Mouse (Mus musculus): ENCODE results near the gene Gm2696. TPM values are rescaled to one million over a fixed set of nuclear protein-coding genes. Genes with fewer than 3 reads are reported as not detected.
"Not testable (repeated sequence)": the region's sequence is repeated elsewhere in the genome, so short reads cannot be mapped to it uniquely, and the experiment has no call there.

The Gm2696 gene
- total RNA-seq (2015; ENCODE audit: low replicate concordance) (not detected in 2 replicates), total RNA-seq (2017; ENCODE audit: low replicate concordance) (not detected in 2 replicates)

- ATAC-seq (replicated peaks; ENCODE audit: low FRiP score, poor library complexity, severe bottlenecking): no peak
These were observed at the start of gene Gm2696 for GRCm38 (mm10) chr10:77814382-77814781. Gm2696 (plus strand) TSS chr10:77814682.

GRCm38 (mm10) chr10:77769727-77770126, 44.8 kb upstream of the Gm2696 start:
- ATAC-seq (replicated peaks; ENCODE audit: low FRiP score, poor library complexity, severe bottlenecking): no peak

GRCm38 (mm10) chr10:77771225-77771624, 43.3 kb upstream of the Gm2696 start, which contains the start of gene Gm3238:
Gm3238 (minus strand) TSS chr10:77771325.
- not testable (repeated sequence) for ATAC-seq (replicated peaks; ENCODE audit: low FRiP score, poor library complexity, severe bottlenecking)

GRCm38 (mm10) chr10:77772142-77772541, 42.3 kb upstream of the Gm2696 start:
- not testable (repeated sequence) for ATAC-seq (replicated peaks; ENCODE audit: low FRiP score, poor library complexity, severe bottlenecking)

- not testable (repeated sequence) for ATAC-seq (replicated peaks; ENCODE audit: low FRiP score, poor library complexity, severe bottlenecking)
These were observed 37.6 kb upstream of the Gm2696 start, which contains the start of gene Gm7138 for GRCm38 (mm10) chr10:77776844-77777243. Gm7138 (minus strand) TSS chr10:77776944.

GRCm38 (mm10) chr10:77782442-77782841, 32.0 kb upstream of the Gm2696 start, which contains the start of gene Gm3250:
Gm3250 (minus strand) TSS chr10:77782542.
- ATAC-seq (replicated peaks; ENCODE audit: low FRiP score, poor library complexity, severe bottlenecking): not testable (repeated sequence)

- not testable (repeated sequence) for ATAC-seq (replicated peaks; ENCODE audit: low FRiP score, poor library complexity, severe bottlenecking)
These were observed 31.1 kb upstream of the Gm2696 start for GRCm38 (mm10) chr10:77783396-77783795.

GRCm38 (mm10) chr10:77787876-77788275, 26.6 kb upstream of the Gm2696 start, which contains the start of gene Gm7137:
Gm7137 (minus strand) TSS chr10:77788200.
- not testable (repeated sequence) for ATAC-seq (replicated peaks; ENCODE audit: low FRiP score, poor library complexity, severe bottlenecking)

- ATAC-seq (replicated peaks; ENCODE audit: low FRiP score, poor library complexity, severe bottlenecking): no peak
These were observed 25.9 kb upstream of the Gm2696 start for GRCm38 (mm10) chr10:77788621-77789020.

GRCm38 (mm10) chr10:77794976-77795375, 19.5 kb upstream of the Gm2696 start, which contains the start of gene Gm9639:
Gm9639 (minus strand) TSS chr10:77795076.
- no peak for ATAC-seq (replicated peaks; ENCODE audit: low FRiP score, poor library complexity, severe bottlenecking)

GRCm38 (mm10) chr10:77797677-77798076, 16.8 kb upstream of the Gm2696 start:
- no peak for ATAC-seq (replicated peaks; ENCODE audit: low FRiP score, poor library complexity, severe bottlenecking)

- not testable (repeated sequence) for ATAC-seq (replicated peaks; ENCODE audit: low FRiP score, poor library complexity, severe bottlenecking)
These were observed 16.1 kb upstream of the Gm2696 start for GRCm38 (mm10) chr10:77798164-77798920.

- no peak for ATAC-seq (replicated peaks; ENCODE audit: low FRiP score, poor library complexity, severe bottlenecking)
These were observed 15.5 kb upstream of the Gm2696 start, which contains the start of gene Gm19668 for GRCm38 (mm10) chr10:77798921-77799508. Gm19668 (minus strand) TSS chr10:77799133.

- ATAC-seq (replicated peaks; ENCODE audit: low FRiP score, poor library complexity, severe bottlenecking): no peak
These were observed 10.4 kb upstream of the Gm2696 start for GRCm38 (mm10) chr10:77804095-77804494.

GRCm38 (mm10) chr10:77811743-77812142, 2.7 kb upstream of the Gm2696 start, which contains the start of gene Gm9507:
Gm9507 (minus strand) TSS chr10:77811843.
- no peak for ATAC-seq (replicated peaks; ENCODE audit: low FRiP score, poor library complexity, severe bottlenecking)

GRCm38 (mm10) chr10:77815514-77815913, 1.0 kb downstream of the Gm2696 start:
- ATAC-seq (replicated peaks; ENCODE audit: low FRiP score, poor library complexity, severe bottlenecking): no peak

- no peak for ATAC-seq (replicated peaks; ENCODE audit: low FRiP score, poor library complexity, severe bottlenecking)
These were observed 4.0 kb downstream of the Gm2696 start for GRCm38 (mm10) chr10:77818523-77818922.

- ATAC-seq (replicated peaks; ENCODE audit: low FRiP score, poor library complexity, severe bottlenecking): no peak
These were observed 4.7 kb downstream of the Gm2696 start for GRCm38 (mm10) chr10:77819203-77819602.

GRCm38 (mm10) chr10:77826951-77827350, 12.5 kb downstream of the Gm2696 start, which contains the start of gene Krtap10-4:
Krtap10-4 (minus strand) TSS chr10:77827095.
- ATAC-seq (replicated peaks; ENCODE audit: low FRiP score, poor library complexity, severe bottlenecking): no peak

- no peak for ATAC-seq (replicated peaks; ENCODE audit: low FRiP score, poor library complexity, severe bottlenecking)
These were observed 21.2 kb downstream of the Gm2696 start, which contains the start of gene Krtap10-10 for GRCm38 (mm10) chr10:77835647-77836046. Krtap10-10 (plus strand) TSS chr10:77835947.
